Comparison of ENCODE assay signal across 24 mouse cellular contexts in the genomic region with DNA sequence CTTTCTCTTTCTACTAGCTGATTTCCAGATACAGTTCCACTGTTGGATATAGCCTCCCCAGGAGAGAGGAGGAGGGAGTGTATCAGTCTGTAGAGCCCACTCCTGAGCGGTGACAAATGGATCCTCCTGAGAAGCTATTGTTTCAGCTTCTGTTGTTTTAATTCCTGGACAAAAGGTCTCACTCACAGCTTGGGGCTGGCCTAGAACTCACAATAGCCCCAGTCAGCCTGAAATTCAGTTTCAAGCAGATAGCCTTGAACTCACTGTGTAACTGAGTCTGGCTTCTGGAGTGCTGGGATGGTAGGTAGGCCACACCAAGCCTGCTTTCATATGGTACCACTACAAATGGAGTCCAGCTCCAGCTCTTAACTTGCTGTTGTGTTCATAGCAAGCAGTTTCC. TPM values are rescaled to one million over a fixed set of nuclear protein-coding genes. Genes with fewer than 3 reads are reported as not detected.
DNase-seq lines count a peak whose midpoint lies in the region; ATAC-seq and TF ChIP-seq lines count a peak whose summit lies in the region.
"Had no signal": no experiment of that assay in that cellular context is flagged by ENCODE, and none has a peak within 500 bp of the region (broad histone marks: within the 10 kb centered on the region; RNA-seq: fewer than 3 reads in every experiment).

No protein-coding gene starts in this region.

- H3K9me3 ChIP-seq in forebrain, embryonic 10.5 days, result no peaks in the 10 kb centered on the region
- H3K9me3 ChIP-seq in forebrain, postnatal 0 days (ENCODE audit: low read length), result no peaks in the 10 kb centered on the region
- H3K9me3 ChIP-seq in liver, embryonic 11.5 days (ENCODE audit: control insufficient read depth, low read length), result no peaks in the 10 kb centered on the region
- H3K9me3 ChIP-seq: embryonic facial prominence, embryonic 12.5 days; embryonic facial prominence, embryonic 15.5 days; forebrain, embryonic 12.5 days; forebrain, embryonic 15.5 days; heart, embryonic 12.5 days; heart, embryonic 15.5 days had no signal

- no peak overlapping the region for H3K4me2 ChIP-seq in forebrain, postnatal 0 days (ENCODE audit: low read depth)
- no peak overlapping the region for H3K4me2 ChIP-seq in liver, embryonic 11.5 days
- H3K4me2 ChIP-seq: embryonic facial prominence, embryonic 12.5 days; embryonic facial prominence, embryonic 15.5 days; forebrain, embryonic 12.5 days; forebrain, embryonic 15.5 days; heart, embryonic 12.5 days; heart, embryonic 15.5 days; hindbrain, embryonic 14.5 days had no signal

- no peak overlapping the region for H3K4me3 ChIP-seq in forebrain, embryonic 10.5 days
- no peak overlapping the region for H3K4me3 ChIP-seq in forebrain, postnatal 0 days (ENCODE audit: low read depth, low read length)
- no peak overlapping the region for H3K4me3 ChIP-seq in liver, adult 2 months (ENCODE audit: insufficient read depth, low read depth, low read length)
- H3K4me3 ChIP-seq in liver, embryonic 11.5 days (ENCODE audit: low read depth, low read length), result no peak overlapping the region
- H3K4me3 ChIP-seq: embryonic facial prominence, embryonic 12.5 days; embryonic facial prominence, embryonic 15.5 days; forebrain, embryonic 12.5 days; forebrain, embryonic 15.5 days; heart, embryonic 12.5 days; heart, embryonic 15.5 days had no signal

- no peak for DNase-seq in forebrain, embryonic 10.5 days (ENCODE audit: extremely low spot score, low spot score)
- no peak for DNase-seq in forebrain, postnatal 0 days
- DNase-seq in liver, adult 2 months (ENCODE audit: extremely low read depth, low read depth, low spot score), result no peak
- no peak for DNase-seq in liver, embryonic 11.5 days (ENCODE audit: low spot score)
- peak; percentile 59 for DNase-seq in ES-CJ7 (ENCODE audit: low read depth, low spot score)
- DNase-seq in ZHBTc4 (ENCODE audit: low read depth, low spot score), result peak; percentile 44
- DNase-seq in left cerebral cortex, adult 9 months (ENCODE audit: low spot score in 2 of 2), result no peak
- no peak for DNase-seq in cerebellum, adult 11 months
- DNase-seq: adrenal gland, postnatal 10 days; adrenal gland, postnatal 36 days; cerebellum, adult 2 months; cerebellum, adult 9-11 months; cerebellum, postnatal 25 days; gastrocnemius, postnatal 14 days; heart, adult 18-20 months; heart, postnatal 10 days; heart, postnatal 36 days had no signal

- H3K4me1 ChIP-seq in forebrain, embryonic 10.5 days, result peaks cover 8% of the 10 kb centered on the region
- no peaks in the 10 kb centered on the region for H3K4me1 ChIP-seq in forebrain, postnatal 0 days (ENCODE audit: insufficient read depth)
- H3K4me1 ChIP-seq in liver, adult 2 months (ENCODE audit: control insufficient read depth, insufficient read depth, low read length), result peaks cover 33% of the 10 kb centered on the region
- no peaks in the 10 kb centered on the region for H3K4me1 ChIP-seq in liver, embryonic 11.5 days (replicated peaks; ENCODE audit: control insufficient read depth, insufficient read depth, low read length)
- H3K4me1 ChIP-seq: embryonic facial prominence, embryonic 12.5 days; embryonic facial prominence, embryonic 15.5 days; forebrain, embryonic 12.5 days; forebrain, embryonic 15.5 days; heart, embryonic 12.5 days; heart, embryonic 15.5 days had no signal

- no peak for ATAC-seq in forebrain, postnatal 0 days
- ATAC-seq in liver, embryonic 11.5 days (replicated peaks; ENCODE audit: low FRiP score), result no peak
- ATAC-seq: forebrain, embryonic 15.5 days had no signal

- H3K79me2 ChIP-seq in liver, adult 2 months (ENCODE audit: control insufficient read depth, insufficient read depth, low read length), result peaks cover 14% of the 10 kb centered on the region; the same call in 1 of the 2 replicates

- TF ChIP-seq POLR2A in liver, adult 2 months (IDR thresholded peaks at IDR 0.05; ENCODE audit: extremely low read depth, insufficient read depth, low read length), result no peak

- H3K9ac ChIP-seq in forebrain, postnatal 0 days, result no peak overlapping the region
- peak overlapping the region; percentile 34; the same call in 1 of the 2 replicates for H3K9ac ChIP-seq in liver, adult 2 months (ENCODE audit: low read depth, low read length)
- no peak overlapping the region for H3K9ac ChIP-seq in liver, embryonic 11.5 days (ENCODE audit: low read depth, low read length)
- H3K9ac ChIP-seq: embryonic facial prominence, embryonic 12.5 days; embryonic facial prominence, embryonic 15.5 days; forebrain, embryonic 12.5 days; forebrain, embryonic 15.5 days; heart, embryonic 12.5 days; heart, embryonic 15.5 days; hindbrain, embryonic 14.5 days had no signal

- no peak for TF ChIP-seq CTCF in forebrain, postnatal 0 days (IDR thresholded peaks at IDR 0.05; ENCODE audit: low read depth)
- TF ChIP-seq CTCF in liver, adult 2 months (IDR thresholded peaks at IDR 0.05; ENCODE audit: low read depth, low read length), result no peak

- no peaks in the 10 kb centered on the region for H3K27me3 ChIP-seq in forebrain, embryonic 10.5 days (ENCODE audit: poor library complexity, severe bottlenecking)
- no peaks in the 10 kb centered on the region for H3K27me3 ChIP-seq in forebrain, postnatal 0 days (ENCODE audit: insufficient read depth, low read length)
- H3K27me3 ChIP-seq in liver, adult 2 months (ENCODE audit: control insufficient read depth, insufficient read depth, low read length), result no peaks in the 10 kb centered on the region
- H3K27me3 ChIP-seq in liver, embryonic 11.5 days (replicated peaks; ENCODE audit: control insufficient read depth, insufficient read depth, low read length), result no peaks in the 10 kb centered on the region
- H3K27me3 ChIP-seq: embryonic facial prominence, embryonic 12.5 days; embryonic facial prominence, embryonic 15.5 days; forebrain, embryonic 12.5 days; forebrain, embryonic 15.5 days; heart, embryonic 12.5 days; heart, embryonic 15.5 days had no signal

- H3K36me3 ChIP-seq in forebrain, embryonic 10.5 days (replicated peaks), result no peaks in the 10 kb centered on the region
- no peaks in the 10 kb centered on the region for H3K36me3 ChIP-seq in forebrain, postnatal 0 days (ENCODE audit: insufficient read depth)
- H3K36me3 ChIP-seq in liver, adult 2 months (ENCODE audit: control insufficient read depth, insufficient read depth, low read length), result peaks cover 9% of the 10 kb centered on the region
- H3K36me3 ChIP-seq in liver, embryonic 11.5 days (ENCODE audit: control insufficient read depth, insufficient read depth, low read length), result no peaks in the 10 kb centered on the region
- H3K36me3 ChIP-seq: embryonic facial prominence, embryonic 12.5 days; embryonic facial prominence, embryonic 15.5 days; forebrain, embryonic 12.5 days; forebrain, embryonic 15.5 days; heart, embryonic 12.5 days; heart, embryonic 15.5 days had no signal

- 0 out of 2 replicates have a peak overlapping the region, but pooled peaks have one; percentile 51 for H3K27ac ChIP-seq in forebrain, embryonic 10.5 days
- no peak overlapping the region for H3K27ac ChIP-seq in forebrain, postnatal 0 days (ENCODE audit: low read depth, low read length)
- peak overlapping the region; percentile 99 for H3K27ac ChIP-seq in liver, adult 2 months (replicated peaks; ENCODE audit: insufficient read depth, low read depth, low read length)
- H3K27ac ChIP-seq in liver, embryonic 11.5 days (ENCODE audit: low read depth, low read length), result no peak overlapping the region
- H3K27ac ChIP-seq: embryonic facial prominence, embryonic 12.5 days; embryonic facial prominence, embryonic 15.5 days; forebrain, embryonic 12.5 days; forebrain, embryonic 15.5 days; heart, embryonic 15.5 days; hindbrain, embryonic 14.5 days had no signal

- 72% methylated on average over 1 of the region's 1 CpGs for WGBS in forebrain, embryonic 10.5 days
- WGBS in forebrain, postnatal 0 days, result 42% methylated on average over 1 of the region's 1 CpGs
- 100% methylated on average over 1 of the region's 1 CpGs for WGBS in liver, adult 2 months
- 86% methylated on average over 1 of the region's 1 CpGs for WGBS in liver, embryonic 11.5 days

RNA-seq across cellular contexts. Expression of a gene that starts 32.0 kb away (rescaled TPM):
- polyA plus RNA-seq in forebrain, embryonic 10.5 days (2016; fragmentation: Nextera tagmentation; extraction: Ambion mirVana), result 0.20 and 0.67 TPM in 2 replicates
- total RNA-seq in forebrain, postnatal 0 days (2014; rRNA removed), result not detected in 2 replicates
- 0.08 and 0.16 TPM in 2 replicates for polyA plus RNA-seq in forebrain, postnatal 0 days (2015; fragmentation: Nextera tagmentation; extraction: Ambion mirVana)
- total RNA-seq in liver, adult 2 months (2014; rRNA removed), result 35.2 and 49.3 TPM in 2 replicates
- 11.8 and 12.6 TPM in 2 replicates for polyA plus RNA-seq in liver, adult 2 months (2012; rRNA removed)
- 3.2 and 4.3 TPM in 2 replicates for polyA plus RNA-seq in liver, embryonic 11.5 days (2014; fragmentation: Nextera tagmentation; extraction: Ambion mirVana)

Comparison
In these comparisons a context has a peak if more than half of its experiments do, and no peak if none do; other contexts are left out.
1. H3K27ac ChIP-seq: peak in forebrain, embryonic 10.5 days (single experiment) and liver, adult 2 months (single experiment); none in forebrain, postnatal 0 days (single experiment) and liver, embryonic 11.5 days (single experiment).
2. DNase-seq: peak in ES-CJ7 (single experiment) and ZHBTc4 (single experiment); none in forebrain, embryonic 10.5 days (single experiment), forebrain, postnatal 0 days (single experiment), liver, adult 2 months (single experiment), liver, embryonic 11.5 days (single experiment), left cerebral cortex, adult 9 months (0 of 2) and cerebellum, adult 11 months (single experiment).